Mouse (Mus musculus) MEL (cell line): ENCODE results near the gene Gpr61. TPM values are rescaled to one million over a fixed set of nuclear protein-coding genes. Genes with fewer than 3 reads are reported as not detected.

Experiments used
- DNase-seq: peaks from one replicate; pipeline ENCODE4 v3.0.0; 2011; ENCODE audit warnings: low read depth, low spot score
- H3K27ac ChIP-seq: 2 replicates; pipeline ENCODE4 v1.5.1; 2012; ENCODE audit warnings: low read depth, mild to moderate bottlenecking, control low read depth, low read length, moderate library complexity; ENCODE audit not compliant: control insufficient read depth
- H3K27me3 ChIP-seq, 2 experiments: fragments of 150-350 bp in 1 of 2; sonication (generic) in 1 of 2; 2 replicates each; pipeline ENCODE4 v1.6.1; 2012; ENCODE audit warnings: low read length in 2 of 2, mild to moderate bottlenecking in 2 of 2, improper control_type of control experiment in 1 of 2, moderate library complexity in 1 of 2; ENCODE audit not compliant: insufficient read depth in 2 of 2, control insufficient read depth in 1 of 2
- H3K36me3 ChIP-seq, 2 experiments: 2 replicates each; pipeline ENCODE4 v1.6.1; 2012 to 2014; ENCODE audit warnings: low read length in 2 of 2, improper control_type of control experiment in 1 of 2, inconsistent platforms in 1 of 2, mild to moderate bottlenecking in 1 of 2; ENCODE audit not compliant: insufficient read depth in 2 of 2, control insufficient read depth in 1 of 2
- H3K4me1 ChIP-seq, 2 experiments: fragments of 150-350 bp in 1 of 2; sonication (generic) in 1 of 2; 2 replicates each; pipeline ENCODE4 v1.6.1; 2012; ENCODE audit warnings: low read length in 2 of 2, improper control_type of control experiment in 1 of 2, mild to moderate bottlenecking in 1 of 2; ENCODE audit not compliant: insufficient read depth in 2 of 2, control insufficient read depth in 1 of 2
- H3K4me3 ChIP-seq, 2 experiments: fragments of 150-350 bp in 1 of 2; sonication (generic) in 1 of 2; 2 replicates each; pipeline ENCODE4 v1.5.1; 2012; ENCODE audit warnings: low read depth in 2 of 2, low read length in 2 of 2, mild to moderate bottlenecking in 2 of 2, moderate library complexity in 2 of 2, control low read depth in 1 of 2, improper control_type of control experiment in 1 of 2; ENCODE audit not compliant: control insufficient read depth in 1 of 2, insufficient read depth in 1 of 2
- H3K79me2 ChIP-seq: 2 replicates; pipeline ENCODE4 v1.6.1; 2012; ENCODE audit warnings: mild to moderate bottlenecking, low read length, moderate library complexity; ENCODE audit not compliant: control insufficient read depth, poor library complexity, insufficient read depth
- H3K9ac ChIP-seq: 2 replicates; pipeline ENCODE4 v1.6.1; 2012; ENCODE audit warnings: low read depth, mild to moderate bottlenecking, control low read depth, low read length, moderate library complexity; ENCODE audit not compliant: control insufficient read depth, poor library complexity, severe bottlenecking
- H3K9me3 ChIP-seq: fragments of 150-350 bp; sonication (generic); replicated peaks from 2 replicates; pipeline ENCODE4 v1.6.1; 2012; ENCODE audit warnings: mild to moderate bottlenecking, low read length, improper control_type of control experiment, moderate library complexity; ENCODE audit not compliant: insufficient read depth
- CHD1 ChIP-seq: IDR thresholded peaks from 2 replicates; pipeline ENCODE4 v1.6.1; 2012; ENCODE audit warnings: low read depth, mild to moderate bottlenecking, inconsistent platforms, low read length, improper control_type of control experiment
- CHD2 ChIP-seq: IDR thresholded peaks from 2 replicates; pipeline ENCODE4 v1.6.1; 2011; ENCODE audit warnings: low read length, improper control_type of control experiment
- CTCF ChIP-seq, 3 experiments: IDR thresholded peaks in 2 of 3; conservative IDR thresholded peaks in 1 of 3; 2 replicates each; pipeline ENCODE4 v1.5.1; 2011 to 2012; ENCODE audit warnings: low read length in 3 of 3, low read depth in 2 of 3, mild to moderate bottlenecking in 2 of 3, improper control_type of control experiment in 1 of 3, inconsistent platforms in 1 of 3, mixed read lengths in 1 of 3, moderate library complexity in 1 of 3; ENCODE audit not compliant: control insufficient read depth in 1 of 3, insufficient read depth in 1 of 3, poor library complexity in 1 of 3, severe bottlenecking in 1 of 3
- E2F4 ChIP-seq: IDR thresholded peaks from 2 replicates; pipeline ENCODE4 v1.6.1; 2011; ENCODE audit warnings: low read depth, low read length, improper control_type of control experiment, borderline replicate concordance
- ELF1 ChIP-seq: IDR thresholded peaks from 2 replicates; pipeline ENCODE4 v1.6.1; 2014; ENCODE audit warnings: low read depth, mild to moderate bottlenecking, inconsistent platforms, low read length, improper control_type of control experiment, moderate library complexity
- GABPA ChIP-seq: IDR thresholded peaks from 2 replicates; pipeline ENCODE4 v1.6.1; 2012; ENCODE audit warnings: low read depth, mild to moderate bottlenecking, inconsistent platforms, low read length, improper control_type of control experiment, moderate library complexity
- GATA1 ChIP-seq: IDR thresholded peaks from 2 replicates; pipeline ENCODE4 v1.6.1; 2011; ENCODE audit warnings: low read depth, low read length, improper control_type of control experiment
- JUND ChIP-seq: IDR thresholded peaks from 2 replicates; pipeline ENCODE4 v1.6.1; 2011; ENCODE audit warnings: low read depth, mild to moderate bottlenecking, improper control_type of control experiment, low read length
- KAT2A ChIP-seq: conservative IDR thresholded peaks from 2 replicates; pipeline ENCODE4 v1.6.1; 2012; ENCODE audit warnings: low read depth, low read length, improper control_type of control experiment, inconsistent platforms
- MAFK ChIP-seq: IDR thresholded peaks from 2 replicates; pipeline ENCODE4 v1.6.1; 2011; ENCODE audit warnings: low read depth, mild to moderate bottlenecking, low read length, improper control_type of control experiment, borderline replicate concordance
- MAX ChIP-seq: IDR thresholded peaks from 2 replicates; pipeline ENCODE4 v1.6.1; 2011; ENCODE audit warnings: low read length, improper control_type of control experiment
- MAZ ChIP-seq: IDR thresholded peaks from 2 replicates; pipeline ENCODE4 v1.6.1; 2012; ENCODE audit warnings: low read depth, mild to moderate bottlenecking, inconsistent platforms, low read length, improper control_type of control experiment
- MEF2A ChIP-seq: IDR thresholded peaks from 2 replicates; pipeline ENCODE4 v1.6.1; 2014; ENCODE audit warnings: low read depth, mild to moderate bottlenecking, inconsistent platforms, low read length, improper control_type of control experiment; ENCODE audit not compliant: poor library complexity, insufficient replicate concordance, severe bottlenecking; ENCODE audit errors: extremely low read depth
- MXI1 ChIP-seq: IDR thresholded peaks from 2 replicates; pipeline ENCODE4 v1.6.1; 2011; ENCODE audit warnings: mild to moderate bottlenecking, low read depth, low read length, improper control_type of control experiment
- MYB ChIP-seq: IDR thresholded peaks from 2 replicates; pipeline ENCODE4 v1.6.1; 2011; ENCODE audit warnings: mild to moderate bottlenecking, low read depth, low read length, improper control_type of control experiment
- MYC ChIP-seq: IDR thresholded peaks from 2 replicates; pipeline ENCODE4 v1.6.1; 2011; ENCODE audit warnings: low read depth, mild to moderate bottlenecking, low read length, improper control_type of control experiment, moderate library complexity
- NELFE ChIP-seq: IDR thresholded peaks from 2 replicates; pipeline ENCODE4 v1.6.1; 2011; ENCODE audit warnings: low read depth, low read length, improper control_type of control experiment
- NRF1 ChIP-seq: IDR thresholded peaks from 2 replicates; pipeline ENCODE4 v1.6.1; 2014; ENCODE audit warnings: low read depth, mild to moderate bottlenecking, inconsistent platforms, low read length, improper control_type of control experiment, moderate library complexity; ENCODE audit not compliant: poor library complexity, insufficient read depth, severe bottlenecking
- POLR2A ChIP-seq, 2 experiments: IDR thresholded peaks; 2 replicates each; pipeline ENCODE4 v1.6.1; 2011 to 2012; ENCODE audit warnings: low read length in 2 of 2, mild to moderate bottlenecking in 2 of 2, control low read depth in 1 of 2, improper control_type of control experiment in 1 of 2, low read depth in 1 of 2, moderate library complexity in 1 of 2; ENCODE audit not compliant: control insufficient read depth in 1 of 2, insufficient read depth in 1 of 2, poor library complexity in 1 of 2
- POLR2AphosphoS2 ChIP-seq: IDR thresholded peaks from 2 replicates; pipeline ENCODE4 v1.6.1; 2011; ENCODE audit warnings: low read length, improper control_type of control experiment
- POLR2AphosphoS5 ChIP-seq: IDR thresholded peaks from 2 replicates; pipeline ENCODE4 v1.6.1; 2012; ENCODE audit warnings: low read depth, borderline replicate concordance, mild to moderate bottlenecking, inconsistent platforms, low read length, moderate library complexity, mixed read lengths
- RCOR1 ChIP-seq: IDR thresholded peaks from 2 replicates; pipeline ENCODE4 v1.6.1; 2012; ENCODE audit warnings: low read depth, mild to moderate bottlenecking, inconsistent platforms, low read length, improper control_type of control experiment
- SIN3A ChIP-seq: IDR thresholded peaks from 2 replicates; pipeline ENCODE4 v1.6.1; 2012; ENCODE audit warnings: low read length, improper control_type of control experiment, inconsistent platforms
- TAL1 ChIP-seq: IDR thresholded peaks from 2 replicates; pipeline ENCODE4 v1.6.1; 2012; ENCODE audit warnings: mild to moderate bottlenecking, inconsistent platforms, low read length, moderate library complexity, mixed read lengths
- TBP ChIP-seq: IDR thresholded peaks from 2 replicates; pipeline ENCODE4 v1.8.0; 2011; ENCODE audit warnings: low read depth, low read length, improper control_type of control experiment
- TCF12 ChIP-seq: IDR thresholded peaks from 2 replicates; pipeline ENCODE4 v1.6.1; 2014; ENCODE audit warnings: low read depth, mild to moderate bottlenecking, inconsistent platforms, low read length, improper control_type of control experiment, moderate library complexity
- UBTF ChIP-seq: IDR thresholded peaks from 2 replicates; pipeline ENCODE4 v1.6.1; 2012; ENCODE audit warnings: low read depth, mild to moderate bottlenecking, inconsistent platforms, low read length, improper control_type of control experiment, moderate library complexity, borderline replicate concordance; ENCODE audit not compliant: insufficient read depth
- USF1 ChIP-seq: IDR thresholded peaks from 2 replicates; pipeline ENCODE4 v1.6.1; 2014; ENCODE audit warnings: low read depth, mild to moderate bottlenecking, inconsistent platforms, low read length, improper control_type of control experiment, moderate library complexity
- USF2 ChIP-seq, 2 experiments: IDR thresholded peaks; 2 replicates each; pipeline ENCODE4 v1.6.1; 2011 to 2012; ENCODE audit warnings: improper control_type of control experiment in 2 of 2, low read length in 2 of 2, borderline replicate concordance in 1 of 2, inconsistent platforms in 1 of 2, low read depth in 1 of 2, mild to moderate bottlenecking in 1 of 2; ENCODE audit not compliant: insufficient read depth in 1 of 2
- ZC3H11A ChIP-seq: IDR thresholded peaks from 2 replicates; pipeline ENCODE4 v1.6.1; 2012; ENCODE audit warnings: low read depth, mild to moderate bottlenecking, inconsistent platforms, low read length, improper control_type of control experiment
- ZKSCAN1 ChIP-seq: IDR thresholded peaks from 2 replicates; pipeline ENCODE4 v1.6.1; 2012; ENCODE audit warnings: low read depth, mild to moderate bottlenecking, inconsistent platforms, low read length, improper control_type of control experiment, moderate library complexity
- ZMIZ1 ChIP-seq: IDR thresholded peaks from 2 replicates; pipeline ENCODE4 v1.6.1; 2012; ENCODE audit warnings: low read depth, mild to moderate bottlenecking, inconsistent platforms, low read length, improper control_type of control experiment, moderate library complexity
- ZNF384 ChIP-seq: IDR thresholded peaks from 2 replicates; pipeline ENCODE4 v1.6.1; 2012; ENCODE audit warnings: low read depth, mild to moderate bottlenecking, inconsistent platforms, low read length, improper control_type of control experiment
- polyA plus RNA-seq, 2 experiments: library from polyadenylated mRNA; stranded (reverse) in 1 of 2; unstranded in 1 of 2; fragments of >175 nt in 1 of 2; fragments of >200 nt in 1 of 2; gene quantifications; 2 replicates each; pipeline versions ENCODE4 v1.2.1 to v1.2.4; 2012; ENCODE audit warnings: low replicate concordance in 2 of 2, low read depth in 1 of 2; ENCODE audit not compliant: insufficient read length in 2 of 2, insufficient read depth in 1 of 2, missing spikeins in 1 of 2
- total RNA-seq: library from RNA; depleted of rRNA; stranded (reverse); fragments of 300-350 nt; gene quantifications from 2 replicates; pipeline ENCODE4 v1.2.3, GENCODE M21; 2012

Gpr61 gene
- total and polyA plus RNA-seq, 3 experiments, result 0.04 to 0.07 TPM; not detected in 1

DNA sequence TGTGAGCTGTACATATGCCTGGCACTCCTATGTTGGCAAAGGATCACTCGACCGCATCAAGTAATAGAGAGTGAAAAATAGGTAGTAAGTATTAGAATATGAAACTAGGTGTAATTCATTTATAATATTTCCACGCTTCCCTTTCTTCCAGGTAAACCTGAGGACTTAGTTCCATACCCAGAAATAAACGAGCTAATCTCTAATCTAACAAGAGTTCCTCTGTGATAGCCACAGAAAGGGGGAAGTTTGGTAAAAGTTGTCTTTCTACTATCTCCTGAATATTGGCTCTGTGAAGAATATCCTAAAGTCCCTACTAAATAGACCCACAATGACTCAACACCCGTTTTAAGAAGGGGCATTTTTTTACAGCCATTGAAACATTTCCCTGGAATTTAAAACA, 8.0 kb downstream of the Gpr61 start (continued):
- no peak for TF ChIP-seq UBTF

GRCm38 (mm10) chr3:108145534-108146445, 8.9 kb downstream of the Gpr61 start, which contains the start of gene Gnai3:
Gnai3 (minus strand) TSS chr3:108146146.
- peak; percentile 97 for DNase-seq
- Histone ChIP-seq H3K79me2 (peaks cover 40% of the 10 kb centered on the region), H3K4me3 (peak within 1 kb of the TSS; percentile 92 to 97), H3K36me3 (peaks cover 3 to 32% of the 10 kb centered on the region in 2 experiments; a peak in 3 of 4 replicates), H3K27me3 (no peaks in the 10 kb centered on the region), H3K9me3 (no peaks in the 10 kb centered on the region), H3K27ac (peak within 1 kb of the TSS; percentile 99), H3K9ac (peak within 1 kb of the TSS; percentile 94), H3K4me1 (peaks cover 9 to 11% of the 10 kb centered on the region in 2 experiments)
- TF ChIP-seq ZNF384 (no peak), POLR2A (IDR thresholded peaks at IDR 0.05; ENCODE audit: control insufficient read depth in 1 of 2, insufficient read depth in 1 of 2, low read depth in 1 of 2, low read length in 2 of 2, poor library complexity in 1 of 2) (peak; percentile 87 to 95), MAZ (peak; percentile 88), E2F4 (peak; percentile 57; the same call in 1 of the 2 replicates), ZKSCAN1 (no peak), MEF2A (0 out of 2 replicates have a peak, but pooled peaks have one; percentile 42), USF1 (no peak), POLR2AphosphoS5 (peak; percentile 47; the same call in 1 of the 2 replicates), CTCF (IDR thresholded peaks at IDR 0.05 in 2 of 3, conservative IDR thresholded peaks at IDR 0.05 in 1 of 3; ENCODE audit: control insufficient read depth in 1 of 3, insufficient read depth in 1 of 3, low read depth in 2 of 3, low read length in 3 of 3, poor library complexity in 1 of 3, severe bottlenecking in 1 of 3) (no peak), SIN3A (peak; percentile 93), TAL1 (no peak), ELF1 (peak; percentile 89), NRF1 (peak; percentile 16; the same call in 1 of the 2 replicates), ZC3H11A (no peak), NELFE (peak; percentile 97), ZMIZ1 (peak; percentile 94), MYB (peak; percentile 92), GABPA (0 out of 2 replicates have a peak, but pooled peaks have one; percentile 35), MXI1 (peak; percentile 89), RCOR1 (peak; percentile 24; the same call in 1 of the 2 replicates), GATA1 (no peak), KAT2A (peak; percentile 66; the same call in 1 of the 2 replicates), TCF12 (peak; percentile 73), MYC (peak; percentile 87), POLR2AphosphoS2 (peak; percentile 96), MAX (peak; percentile 82), JUND (no peak), USF2 (IDR thresholded peaks at IDR 0.05; ENCODE audit: borderline replicate concordance in 1 of 2, insufficient read depth in 1 of 2, low read depth in 1 of 2, low read length in 2 of 2) (no peak), MAFK (no peak), CHD1 (0 out of 2 replicates have a peak, but pooled peaks have one; percentile 89), CHD2 (no peak), TBP (peak; percentile 93)
